Mouse (Mus musculus) lung, postnatal 0 days (tissue): ENCODE measurements at regions not wholly inside any gene's neighbourhood (a gene's known extent, or its start where the extent isn't known, plus 50 kb on each side); places are given as distances from the start of the nearest gene placed in this dataset.

Experiments used
- CTCF ChIP-seq: IDR thresholded peaks from 2 replicates; pipeline ENCODE4 v1.5.1; 2016; ENCODE audit warnings: antibody characterized with exemption, mild to moderate bottlenecking
- EP300 ChIP-seq: IDR thresholded peaks from 2 replicates; pipeline ENCODE4 v1.6.1; 2016; ENCODE audit warnings: antibody characterized with exemption, mild to moderate bottlenecking, control low read depth

GRCm38 (mm10) chr4:12659084-12659483, 487.3 kb upstream of the Fam92a start:
- no peak for TF ChIP-seq CTCF
- TF ChIP-seq EP300 = no peak
